Mouse (Mus musculus) ovary, postnatal 14 days (tissue): ENCODE data around the gene Smarce1.

Experiments used
- DNase-seq: peaks from one replicate; pipeline ENCODE4 v3.0.0; 2022; ENCODE audit warnings: low spot score

Smarce1 gene

DNA sequence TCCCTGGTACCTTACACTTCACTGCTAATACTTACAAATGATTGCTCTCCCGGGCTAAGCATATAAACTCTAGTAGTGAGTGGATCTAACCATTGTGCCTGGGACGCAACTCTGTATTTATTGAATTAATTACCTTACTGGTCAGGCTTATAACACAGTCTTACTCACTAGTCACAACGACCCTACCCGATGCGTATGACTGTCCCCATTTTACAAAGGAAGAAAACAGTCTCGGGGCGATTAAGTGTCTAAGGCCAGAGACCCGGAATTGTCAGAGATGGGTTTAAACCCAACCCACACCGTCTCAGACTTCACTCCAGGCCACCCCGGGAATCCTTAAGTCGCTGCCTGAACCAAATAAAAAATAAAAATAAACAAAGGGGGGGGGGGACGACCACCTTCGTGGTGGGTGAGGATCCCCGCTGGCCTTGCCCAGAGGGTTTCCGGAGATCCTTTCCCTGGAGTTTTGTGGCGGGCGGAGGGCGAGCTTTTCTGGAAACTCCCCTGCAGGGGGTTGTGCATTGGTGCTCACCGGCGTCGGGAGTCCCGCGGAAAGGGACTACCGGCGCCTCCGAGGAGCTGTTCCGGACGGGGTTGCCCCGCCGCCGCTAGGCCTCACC is 1.1 kb downstream of the Smarce1 start:
- DNase-seq, result no peak

DNA sequence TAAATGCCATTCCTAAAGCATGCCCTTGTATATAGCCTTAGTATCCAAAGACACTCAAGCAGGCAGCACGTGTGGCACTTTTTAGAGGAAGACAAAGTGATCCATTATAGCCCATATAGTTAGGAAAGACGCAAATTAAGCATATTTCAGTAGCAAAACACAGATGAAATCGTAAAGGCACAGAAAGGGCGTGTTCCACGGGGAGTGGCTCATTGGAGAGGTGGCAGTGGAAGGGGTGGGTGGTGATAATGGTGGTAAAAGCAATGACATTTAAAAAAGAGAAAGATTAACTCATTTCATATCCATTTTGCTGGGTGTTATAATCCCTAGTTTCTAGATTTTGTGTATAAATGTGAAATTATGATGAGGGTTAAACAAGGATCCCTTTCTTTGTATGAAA is 4.5 kb downstream of the Smarce1 start:
- no peak for DNase-seq

DNA sequence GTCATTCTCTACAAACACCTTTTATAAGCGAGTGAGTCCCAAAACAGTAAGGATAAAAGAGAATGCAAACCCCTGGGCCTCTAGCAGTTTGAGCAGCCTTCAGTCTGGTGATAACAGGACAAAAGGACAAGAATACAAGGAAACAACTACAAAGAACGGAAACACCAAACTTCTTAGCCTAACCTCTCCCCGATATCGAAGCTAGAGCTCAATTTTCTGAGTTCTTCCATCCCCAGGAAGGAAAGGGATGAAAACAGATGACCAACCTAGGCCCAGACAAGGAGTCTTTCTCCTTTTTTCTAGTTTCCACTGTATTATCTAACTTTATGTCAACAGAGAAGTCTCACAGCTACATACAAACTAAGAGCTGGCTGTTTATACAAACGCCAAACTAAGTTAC is 7.5 kb downstream of the Smarce1 start:
- DNase-seq, result no peak

- DNase-seq, result no peak
Measured at GRCm38 (mm10) chr11:99221811-99222210, 9.0 kb downstream of the Smarce1 start.

GRCm38 (mm10) chr11:99217248-99217986 is 13.4 kb downstream of the Smarce1 start:
- no peak for DNase-seq

GRCm38 (mm10) chr11:99216181-99216580 is 14.6 kb downstream of the Smarce1 start:
- DNase-seq, result no peak

GRCm38 (mm10) chr11:99212693-99213092 is 18.1 kb downstream of the Smarce1 start:
- no peak for DNase-seq

- DNase-seq, result no peak
Measured at GRCm38 (mm10) chr11:99211964-99212363, 18.9 kb downstream of the Smarce1 start.

DNA sequence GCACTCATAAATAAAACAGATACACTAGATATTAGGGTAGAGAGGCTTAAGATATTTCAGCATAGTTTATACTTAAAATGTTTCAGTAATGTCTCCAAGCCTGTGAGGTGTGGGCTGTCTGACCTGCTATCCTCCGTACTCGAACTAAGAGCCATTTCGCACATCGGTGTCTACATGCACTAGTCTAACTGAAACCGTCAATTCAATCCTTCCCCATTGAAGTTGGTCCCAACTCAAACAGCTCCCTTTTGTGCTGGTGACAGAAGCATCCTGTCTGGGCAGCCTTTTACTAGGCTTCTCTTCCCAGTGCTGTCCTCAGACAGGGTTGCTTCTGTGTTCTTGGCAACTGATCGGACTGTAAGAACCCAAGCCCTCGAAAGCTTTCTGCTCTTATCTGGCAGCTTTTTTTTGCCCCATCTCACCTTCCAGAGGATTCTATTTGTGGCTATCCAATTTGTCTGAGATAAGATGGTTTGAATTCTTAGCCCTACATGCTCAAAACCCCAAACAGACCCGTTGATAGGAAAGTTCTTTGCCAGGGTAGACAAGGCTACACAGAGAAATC is 22.6 kb downstream of the Smarce1 start:
- no peak for DNase-seq

GRCm38 (mm10) chr11:99207449-99207848 is 23.4 kb downstream of the Smarce1 start:
- DNase-seq, result no peak

DNA sequence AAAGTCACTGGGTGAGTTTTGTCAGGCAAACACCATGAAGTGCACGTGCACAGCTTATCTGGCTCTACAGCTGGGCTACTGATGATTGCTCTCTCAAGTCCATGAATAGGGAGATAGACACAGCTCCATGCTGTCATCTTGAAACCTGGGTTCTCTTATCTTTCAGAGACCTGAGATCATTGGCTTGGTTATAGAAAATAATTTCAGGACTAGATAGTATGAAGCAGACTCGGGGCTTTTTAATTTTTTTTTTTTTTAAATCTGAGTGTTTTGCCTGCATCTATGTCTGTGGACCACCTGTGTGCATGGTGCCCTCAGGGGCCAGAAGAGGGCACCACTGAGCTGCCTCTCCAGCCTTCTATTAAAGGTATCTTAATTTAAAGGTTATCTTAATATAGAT is 23.9 kb downstream of the Smarce1 start:
- DNase-seq, result no peak

DNA sequence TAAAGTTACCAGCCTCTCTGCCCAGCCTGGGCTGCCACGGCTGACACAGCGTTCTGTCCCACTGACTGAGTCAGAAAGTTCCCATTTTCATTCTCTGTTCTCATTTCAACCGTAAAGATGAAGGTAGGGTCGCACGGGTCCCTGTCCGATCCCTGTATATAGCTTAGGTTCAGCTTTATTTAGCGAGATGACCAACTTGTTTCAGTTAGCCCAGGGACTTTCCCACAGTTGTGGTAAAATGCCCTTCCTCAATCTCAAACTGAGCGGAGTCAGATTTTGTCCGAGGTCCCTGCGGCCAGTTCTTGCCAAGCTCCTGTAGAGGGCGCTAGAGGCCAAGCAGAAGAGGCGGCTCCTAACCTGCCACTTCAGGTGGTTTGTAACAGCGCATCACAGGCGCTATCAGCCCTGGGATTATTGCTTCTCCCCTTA is 41.6 kb downstream of the Smarce1 start:
- DNase-seq, result peak; percentile 49

DNA sequence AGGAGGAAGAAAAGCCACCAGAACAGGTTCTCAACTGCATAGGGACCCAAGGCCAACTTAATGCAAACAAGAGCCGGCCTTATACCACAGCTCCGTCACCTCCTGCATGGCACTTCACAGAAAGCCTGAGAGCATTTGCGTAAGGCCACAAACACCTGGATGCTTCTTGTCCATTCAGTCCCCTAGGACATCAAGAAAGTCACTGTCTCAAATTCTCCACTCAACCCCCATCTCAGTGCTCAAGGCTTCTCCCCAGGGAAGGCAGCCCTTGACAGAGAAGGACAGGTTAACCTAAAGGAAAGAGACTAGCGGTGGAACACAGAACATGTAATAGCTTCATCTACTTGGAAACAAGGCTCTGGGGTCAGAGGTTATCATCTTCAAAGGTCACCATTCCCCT is 43.5 kb downstream of the Smarce1 start:
- no peak for DNase-seq

GRCm38 (mm10) chr11:99186836-99187235 is 44.0 kb downstream of the Smarce1 start:
- DNase-seq, result no peak

DNA sequence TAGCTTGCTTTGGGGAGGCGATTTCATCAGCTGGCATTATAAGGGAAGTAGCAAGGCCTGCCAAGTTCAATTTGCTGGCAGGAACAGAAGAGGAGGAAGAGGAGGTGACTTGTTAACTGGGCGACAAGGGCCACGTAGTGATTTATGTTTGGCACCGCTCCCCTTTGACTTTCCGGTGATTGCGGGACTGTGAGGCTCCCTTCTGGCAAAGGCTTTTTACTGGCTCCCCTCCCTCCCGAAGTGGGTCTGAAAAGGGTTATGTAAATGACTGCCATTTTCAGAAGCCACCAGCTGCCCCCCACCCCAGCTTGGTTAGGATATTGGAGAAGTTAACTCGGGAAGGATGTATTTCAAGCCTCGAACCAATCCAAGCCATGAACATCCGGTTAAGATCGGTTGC is 48.2 kb downstream of the Smarce1 start:
- DNase-seq, result no peak

DNA sequence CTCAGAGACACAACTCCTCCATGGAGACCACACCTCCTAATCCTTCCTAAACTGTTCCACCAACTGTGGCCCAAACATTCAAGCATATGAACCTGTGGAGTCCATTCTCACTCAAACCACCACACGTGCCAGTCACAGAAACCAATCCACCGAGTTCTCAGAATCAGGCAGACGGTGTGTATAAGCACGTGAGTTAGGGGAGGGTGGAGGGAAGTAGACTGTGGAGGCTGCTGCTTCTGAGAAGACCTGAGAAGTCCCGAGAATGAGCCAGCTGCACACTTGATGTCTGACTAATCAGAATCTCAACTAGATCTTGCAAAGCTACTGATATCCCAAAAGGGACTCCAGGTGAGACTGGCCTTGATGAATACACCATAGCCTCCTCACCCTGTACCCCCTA is 50.7 kb downstream of the Smarce1 start:
- DNase-seq, result no peak

GRCm38 (mm10) chr11:99177925-99178198 is 53.0 kb downstream of the Smarce1 start:
- no peak for DNase-seq

DNA sequence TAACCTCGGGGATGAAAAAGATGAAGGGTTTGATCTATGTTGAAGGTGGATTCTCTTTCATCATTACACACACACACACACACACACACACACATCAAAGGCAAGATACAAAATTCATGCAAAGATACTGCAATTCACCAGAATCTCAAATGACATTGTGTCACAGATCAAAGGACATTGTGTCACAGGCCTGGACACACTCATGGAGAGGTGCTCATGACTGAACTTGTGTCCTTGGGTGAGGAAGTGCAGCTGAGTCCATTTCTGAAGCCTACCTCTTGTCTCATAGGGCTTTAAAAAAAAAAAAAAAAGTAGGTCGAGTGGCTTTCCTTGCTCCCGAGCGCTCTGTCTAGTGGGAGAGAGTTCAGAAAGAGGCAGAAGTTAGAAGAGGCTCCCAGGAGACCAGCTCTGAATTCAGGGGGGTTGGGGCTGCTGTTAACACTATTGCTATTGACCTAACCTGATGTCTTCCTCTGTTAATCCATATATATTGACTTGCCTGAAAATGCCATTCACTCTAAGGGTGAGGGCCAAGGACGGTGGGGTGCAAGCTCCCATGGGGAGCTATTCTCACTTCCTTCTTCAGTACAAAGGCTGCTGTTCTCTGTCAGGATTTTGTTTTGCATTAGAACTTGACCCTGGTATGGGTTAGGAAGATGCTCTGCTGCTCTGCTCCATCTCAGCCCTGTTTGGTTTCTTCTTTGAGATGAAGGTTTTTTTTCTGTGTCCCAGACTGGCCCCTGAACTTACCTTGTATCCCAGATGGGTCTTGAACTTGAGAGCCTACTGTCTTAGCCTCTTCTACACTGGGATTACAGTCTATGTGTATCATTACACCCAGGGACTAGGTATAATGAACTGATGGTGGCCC is 53.5 kb downstream of the Smarce1 start:
- no peak for DNase-seq

DNA sequence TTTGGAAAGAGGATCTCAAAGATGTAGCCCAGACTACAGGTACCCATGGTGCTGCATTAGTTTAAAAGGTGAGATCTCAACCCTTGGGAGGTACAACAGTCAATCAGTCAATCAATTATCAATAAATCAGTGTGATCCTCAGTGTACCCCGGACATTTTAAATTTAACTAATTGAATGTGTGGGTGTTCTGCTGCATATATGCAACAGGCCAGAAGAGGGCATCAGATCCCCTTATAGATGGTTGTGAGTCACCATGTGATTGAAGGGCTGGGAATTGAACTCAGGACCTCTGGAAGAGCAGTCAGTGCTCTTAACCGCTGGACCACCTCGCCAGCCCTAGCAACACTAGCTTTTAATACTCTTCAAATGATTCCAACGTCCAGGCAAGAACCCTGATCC is 58.8 kb downstream of the Smarce1 start:
- no peak for DNase-seq

GRCm38 (mm10) chr11:99171442-99171841 is 59.4 kb downstream of the Smarce1 start:
- DNase-seq, result no peak

GRCm38 (mm10) chr11:99170547-99171267 is 60.1 kb downstream of the Smarce1 start:
- DNase-seq, result no peak

GRCm38 (mm10) chr11:99170005-99170404 is 60.8 kb downstream of the Smarce1 start:
- DNase-seq, result no peak
